Comparison of ENCODE assay signal across 8 mouse cellular contexts in genomic region chr6:101376511-101377166, GRCm38 (mm10). TPM values are rescaled to one million over a fixed set of nuclear protein-coding genes. Genes with fewer than 3 reads are reported as not detected.
DNase-seq lines count a peak whose midpoint lies in the region; ATAC-seq and TF ChIP-seq lines count a peak whose summit lies in the region.

No protein-coding gene starts in this region.

- no peaks in the 10 kb centered on the region for H3K36me3 ChIP-seq in forebrain, embryonic 11.5 days (ENCODE audit: control insufficient read depth, insufficient read depth, low read length)
- H3K36me3 ChIP-seq in hindbrain, embryonic 15.5 days = no peaks in the 10 kb centered on the region

- peak overlapping the region; percentile 99 for H3K4me2 ChIP-seq in forebrain, embryonic 11.5 days (ENCODE audit: low read depth, low read length, severe bottlenecking)
- H3K4me2 ChIP-seq in hindbrain, embryonic 15.5 days = peak overlapping the region; percentile 98

- 4% methylated on average over 10 of the region's 10 CpGs for WGBS in forebrain, embryonic 11.5 days
- WGBS in hindbrain, embryonic 15.5 days = 7% methylated on average over 10 of the region's 10 CpGs

- peak overlapping the region; percentile 96 for H3K27ac ChIP-seq in gastrocnemius, adult 2 months
- H3K27ac ChIP-seq in forebrain, embryonic 11.5 days (ENCODE audit: low read depth, low read length) = no peak overlapping the region
- peak overlapping the region; percentile 60; the same call in 1 of the 2 replicates for H3K27ac ChIP-seq in hindbrain, embryonic 15.5 days (replicated peaks)

- no peak for TF ChIP-seq CTCF in gastrocnemius, adult 2 months (IDR thresholded peaks at IDR 0.05)

- no peak for ATAC-seq in forebrain, embryonic 11.5 days (replicated peaks; ENCODE audit: low FRiP score)
- ATAC-seq in hindbrain, embryonic 15.5 days (ENCODE audit: low FRiP score, low read depth) = no peak; the same call in 1 of the 2 replicates
- ATAC-seq in megakaryocyte progenitor cell, adult 5-6 weeks (replicated peaks; ENCODE audit: poor library complexity) = peak; percentile 12; the same call in 1 of the 2 replicates

- DNase-seq in gastrocnemius, adult 2 months = peak; percentile 54
- DNase-seq in gastrocnemius, postnatal 10 days = no peak
- DNase-seq in forebrain, embryonic 11.5 days (ENCODE audit: low spot score) = no peak
- no peak for DNase-seq in thymus, adult 18-20 months
- no peak for DNase-seq in urinary bladder, postnatal 4 days (ENCODE audit: low spot score in 2 of 2)
- DNase-seq in left cerebral cortex, postnatal 10 days (ENCODE audit: extremely low spot score in 1 of 2, low spot score in 2 of 2) = no peak

- no peaks in the 10 kb centered on the region for H3K9me3 ChIP-seq in forebrain, embryonic 11.5 days (ENCODE audit: control insufficient read depth, low read length)
- no peaks in the 10 kb centered on the region for H3K9me3 ChIP-seq in hindbrain, embryonic 15.5 days

- H3K4me3 ChIP-seq in gastrocnemius, adult 2 months = peak overlapping the region; percentile 87
- H3K4me3 ChIP-seq in forebrain, embryonic 11.5 days (ENCODE audit: low read depth, low read length) = peak overlapping the region; percentile 52
- peak overlapping the region; percentile 48 for H3K4me3 ChIP-seq in hindbrain, embryonic 15.5 days

- H3K27me3 ChIP-seq in forebrain, embryonic 11.5 days (ENCODE audit: control insufficient read depth, insufficient read depth, low read length) = peaks cover 14% of the 10 kb centered on the region
- peaks cover 15% of the 10 kb centered on the region for H3K27me3 ChIP-seq in hindbrain, embryonic 15.5 days

- intact Hi-C loops in gastrocnemius, adult 2 months (cut with DNase I) = loop anchor here (2.0 to 5.0 kb wide), 2 partner anchors 49 to 110 kb away; no protein-coding TSS in a partner anchor
- intact Hi-C loops in left cerebral cortex, postnatal 10 days (cut with DNase I) = loop anchor here (5.0 kb wide), 3 partner anchors 109 to 241 kb away; no protein-coding TSS in a partner anchor

- H3K4me1 ChIP-seq in forebrain, embryonic 11.5 days (replicated peaks; ENCODE audit: control insufficient read depth, insufficient read depth, low read length) = peaks cover 19% of the 10 kb centered on the region
- peaks cover 33% of the 10 kb centered on the region for H3K4me1 ChIP-seq in hindbrain, embryonic 15.5 days (replicated peaks)

- H3K9ac ChIP-seq in forebrain, embryonic 11.5 days (ENCODE audit: low read length) = peak overlapping the region; percentile 64
- peak overlapping the region; percentile 36 for H3K9ac ChIP-seq in hindbrain, embryonic 15.5 days

RNA-seq across cellular contexts. Expression of gene Pdzrn3, which starts 1.1 kb away (rescaled TPM):
- total RNA-seq in gastrocnemius, adult 2 months (2021) = 100 to 1,000 TPM in 1 of 2 experiments, 10 to 100 TPM in 1; 96.6 to 104 TPM
- 10 to 100 TPM; 41.0 to 44.1 TPM for total RNA-seq in gastrocnemius, postnatal 10 days (2021)
- 6.0 and 6.4 TPM in 2 replicates for polyA plus RNA-seq in forebrain, embryonic 11.5 days (2014; fragmentation: Nextera tagmentation; extraction: Ambion mirVana)
- polyA plus RNA-seq in hindbrain, embryonic 15.5 days (2015; fragmentation: Nextera tagmentation; extraction: Ambion mirVana) = 23.6 and 25.8 TPM in 2 replicates
- total RNA-seq in megakaryocyte progenitor cell, adult 5-6 weeks (2015) = not detected in 2 replicates
- total RNA-seq in megakaryocyte progenitor cell, adult 5-6 weeks (2017) = 0.08 TPM in 1 of 2 replicates, not detected in the other
- 10 to 100 TPM; 48.3 to 55.1 TPM for total RNA-seq in left cerebral cortex, postnatal 10 days (2021)

Comparison
In these comparisons a context has a peak if more than half of its experiments do, and no peak if none do; other contexts are left out.
1. RNA of gene Pdzrn3, which starts 1.1 kb away (total RNA-seq): 96.6 to 104 TPM in gastrocnemius, adult 2 months, 48.3 to 55.1 TPM in left cerebral cortex, postnatal 10 days and 41.0 to 44.1 TPM in gastrocnemius, postnatal 10 days; 0.08 TPM in megakaryocyte progenitor cell, adult 5-6 weeks; every median in the first group is over 10 times any median in the second.
2. Peak in every context shown above with its lines, with median percentiles within 50 percentile points of each other: H3K4me3 ChIP-seq.